Mouse (Mus musculus): Measurements from ENCODE around the gene Gm33543. TPM values are rescaled to one million over a fixed set of nuclear protein-coding genes. Genes with fewer than 3 reads are reported as not detected.

Gene Gm33543
- total and polyA plus RNA-seq, 3 experiments: not detected

DNA sequence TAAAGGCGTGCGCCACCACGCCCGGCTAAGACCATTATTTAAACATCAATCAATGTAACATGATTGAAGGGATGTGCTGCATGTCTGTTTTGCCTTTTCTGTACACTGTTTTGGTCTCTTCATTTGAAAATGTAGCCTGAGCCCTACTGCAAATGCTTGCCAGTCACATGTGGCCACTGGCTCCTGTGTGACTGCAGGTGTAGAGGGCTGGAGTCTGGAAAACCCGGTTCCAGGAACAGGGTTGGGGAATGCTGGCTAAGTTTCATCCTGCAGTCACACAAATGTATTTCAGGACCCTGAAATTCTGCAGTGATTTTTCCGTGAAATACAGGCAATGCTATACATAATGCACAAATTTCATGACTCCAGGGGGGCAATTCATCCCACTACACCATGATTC, 12.7 kb upstream of the Gm33543 start:
- Histone ChIP-seq H3K4me3 (replicated peaks in 1 of 3; ENCODE audit: low read depth in 2 of 3, low read length in 2 of 3, poor library complexity in 1 of 3) (no peak overlapping the region), H3K27ac (ENCODE audit: insufficient read depth, low read depth) (no peak overlapping the region), H3K9me3 (replicated peaks; ENCODE audit: low read length) (no peaks in the 10 kb centered on the region), H3K27me3 (replicated peaks) (no peaks in the 10 kb centered on the region), H3K9ac (ENCODE audit: insufficient read depth, low read depth) (no peak overlapping the region), H3K79me2 (replicated peaks; ENCODE audit: control insufficient read depth, extremely low read depth, insufficient read depth, poor library complexity, severe bottlenecking) (no peaks in the 10 kb centered on the region), H3K4me1 (ENCODE audit: control insufficient read depth in 1 of 2, insufficient read depth in 2 of 2) (peaks cover 5 to 6% of the 10 kb centered on the region in 2 experiments; a peak in 3 of 4 replicates), H3K4me2 (ENCODE audit: insufficient read depth, low read depth, poor library complexity, severe bottlenecking) (no peak overlapping the region), H3K36me3 (replicated peaks in 1 of 2; ENCODE audit: control insufficient read depth in 1 of 2, insufficient read depth in 1 of 2, low read length in 1 of 2) (no peaks in the 10 kb centered on the region)
- dilution Hi-C loops (cut with MboI; ENCODE audit: extremely low pct_ligation_motif_present, extremely low pct_unique_long_range_greater_than_20kb, low sequenced_read_pairs) (no loop called here), in situ Hi-C loops (cut with MboI; ENCODE audit: low pct_ligation_motif_present, low pct_unique_long_range_greater_than_20kb, low sequenced_read_pairs) (no loop called here)
- no peak for DNase-seq (ENCODE audit: extremely low read depth)
- TF ChIP-seq RAD21 (IDR thresholded peaks at IDR 0.05; ENCODE audit: low read depth, low read length): no peak

DNA sequence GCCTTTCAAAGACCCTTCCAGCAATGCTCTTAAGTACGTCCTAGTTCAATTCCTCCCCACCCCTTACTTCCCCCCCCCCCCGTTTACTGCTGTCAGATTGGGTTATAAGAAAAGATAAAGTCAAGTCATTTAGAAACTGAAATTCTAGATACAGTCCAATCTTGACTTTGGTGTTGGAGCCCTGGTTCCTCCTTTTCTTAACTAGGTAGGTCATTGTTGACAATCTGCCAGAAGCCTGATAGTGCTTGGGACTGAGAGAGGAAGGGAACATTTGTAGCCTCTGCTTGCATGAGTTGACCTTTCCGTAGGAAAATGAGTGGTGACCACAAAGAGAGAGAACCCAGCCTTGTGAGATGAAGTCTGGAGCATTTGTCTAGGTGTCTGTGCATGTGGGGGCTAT, 7.8 kb upstream of the Gm33543 start:
- H3K79me2 ChIP-seq (replicated peaks; ENCODE audit: control insufficient read depth, extremely low read depth, insufficient read depth, poor library complexity, severe bottlenecking): no peaks in the 10 kb centered on the region
- H3K36me3 ChIP-seq (replicated peaks in 1 of 2; ENCODE audit: control insufficient read depth in 1 of 2, insufficient read depth in 1 of 2, low read length in 1 of 2): no peaks in the 10 kb centered on the region
- TF ChIP-seq ZNF384 (IDR thresholded peaks at IDR 0.05; ENCODE audit: low read depth, low read length): no peak
- no peak for TF ChIP-seq CTCF (conservative IDR thresholded peaks at IDR 0.05 in 1 of 2, IDR thresholded peaks at IDR 0.05 in 1 of 2; ENCODE audit: low read depth in 2 of 2, low read length in 2 of 2)
- TF ChIP-seq MAFK (IDR thresholded peaks at IDR 0.05; ENCODE audit: insufficient replicate concordance, low read length): peak; percentile 49; the same call in 1 of the 2 replicates
- no peak for TF ChIP-seq POLR2AphosphoS2 (IDR thresholded peaks at IDR 0.05; ENCODE audit: low read depth, low read length)
- no peak for TF ChIP-seq ZMIZ1 (IDR thresholded peaks at IDR 0.05; ENCODE audit: low read depth, low read length)
- TF ChIP-seq JUND (conservative IDR thresholded peaks at IDR 0.05; ENCODE audit: low read depth, low read length): peak; percentile 84
- TF ChIP-seq USF2 (conservative IDR thresholded peaks at IDR 0.05; ENCODE audit: low read depth, low read length): no peak
- TF ChIP-seq MAZ (IDR thresholded peaks at IDR 0.05; ENCODE audit: low read depth, low read length): no peak
- peak; percentile 62; the same call in 1 of the 2 replicates for TF ChIP-seq RCOR1 (conservative IDR thresholded peaks at IDR 0.05; ENCODE audit: low read depth, low read length)
- TF ChIP-seq MEF2A (IDR thresholded peaks at IDR 0.05; ENCODE audit: borderline replicate concordance, low read depth, low read length): peak; percentile 57; the same call in 1 of the 2 replicates
- no peak for TF ChIP-seq UBTF (IDR thresholded peaks at IDR 0.05; ENCODE audit: low read depth, low read length)
- no peak for TF ChIP-seq NELFE (IDR thresholded peaks at IDR 0.05; ENCODE audit: low read depth, low read length)
- TF ChIP-seq EP300 (IDR thresholded peaks at IDR 0.05; ENCODE audit: low read length): peak; percentile 78
- no peak for TF ChIP-seq SIN3A (IDR thresholded peaks at IDR 0.05; ENCODE audit: low read length)
- peak; percentile 57 for TF ChIP-seq BHLHE40 (IDR thresholded peaks at IDR 0.05; ENCODE audit: low read depth, low read length)
- no peak for TF ChIP-seq RAD21 (IDR thresholded peaks at IDR 0.05; ENCODE audit: low read depth, low read length)
- peak; percentile 67 for TF ChIP-seq ETS1 (conservative IDR thresholded peaks at IDR 0.05; ENCODE audit: low read depth, low read length)
- no peak for TF ChIP-seq ZC3H11A (IDR thresholded peaks at IDR 0.05; ENCODE audit: low read depth, low read length)
- TF ChIP-seq POLR2A (IDR thresholded peaks at IDR 0.05; ENCODE audit: low read depth, low read length): no peak
- TF ChIP-seq TCF12 (IDR thresholded peaks at IDR 0.05; ENCODE audit: low read depth, low read length): peak; percentile 52; the same call in 1 of the 2 replicates
- TF ChIP-seq MAX (IDR thresholded peaks at IDR 0.05; ENCODE audit: low read length): no peak
- TF ChIP-seq MYC (IDR thresholded peaks at IDR 0.05; ENCODE audit: low read depth, low read length): no peak
- no peak for TF ChIP-seq CHD1 (IDR thresholded peaks at IDR 0.05; ENCODE audit: low read depth, low read length)
- peak; percentile 90 for TF ChIP-seq IRF4 (IDR thresholded peaks at IDR 0.05; ENCODE audit: low read depth, low read length)
- peak; percentile 55; the same call in 1 of the 2 replicates for TF ChIP-seq CHD2 (IDR thresholded peaks at IDR 0.05; ENCODE audit: low read length)
- no peak for TF ChIP-seq ZKSCAN1 (IDR thresholded peaks at IDR 0.05; ENCODE audit: borderline replicate concordance, low read depth, low read length)
- TF ChIP-seq MXI1 (IDR thresholded peaks at IDR 0.05; ENCODE audit: low read depth, low read length): no peak
- no peak for TF ChIP-seq E2F4 (IDR thresholded peaks at IDR 0.05; ENCODE audit: insufficient replicate concordance, low read depth, low read length)
- peak; percentile 61 for TF ChIP-seq JUN (IDR thresholded peaks at IDR 0.05; ENCODE audit: insufficient read depth, low read depth, low read length)
- peak; percentile 27; the same call in 1 of the 2 replicates for TF ChIP-seq ELF1 (IDR thresholded peaks at IDR 0.05; ENCODE audit: low read depth, low read length)
- TF ChIP-seq KAT2A (IDR thresholded peaks at IDR 0.05; ENCODE audit: insufficient replicate concordance, low read length): no peak
- in situ Hi-C loops (cut with MboI; ENCODE audit: low pct_ligation_motif_present, low pct_unique_long_range_greater_than_20kb, low sequenced_read_pairs): no loop called here
- DNase-seq (ENCODE audit: extremely low read depth): peak; percentile 65
- H3K4me1 ChIP-seq (ENCODE audit: control insufficient read depth in 1 of 2, insufficient read depth in 2 of 2): peaks cover 11 to 24% of the 10 kb centered on the region in 2 experiments
- H3K27ac ChIP-seq (ENCODE audit: insufficient read depth, low read depth): no peak overlapping the region
- no peak overlapping the region for H3K9ac ChIP-seq (ENCODE audit: insufficient read depth, low read depth)
- no peaks in the 10 kb centered on the region for H3K27me3 ChIP-seq (replicated peaks)
- dilution Hi-C loops (cut with MboI; ENCODE audit: extremely low pct_ligation_motif_present, extremely low pct_unique_long_range_greater_than_20kb, low sequenced_read_pairs): no loop called here
- H3K4me3 ChIP-seq (replicated peaks in 1 of 3; ENCODE audit: low read depth in 2 of 3, low read length in 2 of 3, poor library complexity in 1 of 3): no peak overlapping the region
- peak overlapping the region; percentile 13; the same call in 1 of the 2 replicates for H3K4me2 ChIP-seq (ENCODE audit: insufficient read depth, low read depth, poor library complexity, severe bottlenecking)
- no peaks in the 10 kb centered on the region for H3K9me3 ChIP-seq (replicated peaks; ENCODE audit: low read length)

Measured in CH12.LX (cell line).